Mouse (Mus musculus) gastrocnemius, postnatal 4 days (tissue): ENCODE results near the gene Sppl3. TPM values are rescaled to one million over a fixed set of nuclear protein-coding genes. Genes with fewer than 3 reads are reported as not detected.

ENCODE experiments used
- DNase-seq, 2 experiments: peaks; one replicate each; pipeline ENCODE4 v3.0.0; 2021 to 2022; ENCODE audit warnings: low spot score in 2 of 2, mixed read lengths in 2 of 2
- total RNA-seq, 2 experiments: library from RNA; stranded (reverse); gene quantifications; 2 replicates each; pipeline ENCODE4 v1.2.3; 2021

The Sppl3 gene
- total RNA-seq, 2 experiments from 2014 or later, result 61.2 to 64.0 TPM

- peak; percentile 76 to 80 for DNase-seq
Observed at GRCm38 (mm10) chr5:115118961-115119570, 108.1 kb downstream of the Sppl3 start, which contains the start of gene Acads. Acads (minus strand) TSS chr5:115119346.

- DNase-seq, result no peak
Observed at GRCm38 (mm10) chr5:115120978-115121377, 110.0 kb downstream of the Sppl3 start.

DNA sequence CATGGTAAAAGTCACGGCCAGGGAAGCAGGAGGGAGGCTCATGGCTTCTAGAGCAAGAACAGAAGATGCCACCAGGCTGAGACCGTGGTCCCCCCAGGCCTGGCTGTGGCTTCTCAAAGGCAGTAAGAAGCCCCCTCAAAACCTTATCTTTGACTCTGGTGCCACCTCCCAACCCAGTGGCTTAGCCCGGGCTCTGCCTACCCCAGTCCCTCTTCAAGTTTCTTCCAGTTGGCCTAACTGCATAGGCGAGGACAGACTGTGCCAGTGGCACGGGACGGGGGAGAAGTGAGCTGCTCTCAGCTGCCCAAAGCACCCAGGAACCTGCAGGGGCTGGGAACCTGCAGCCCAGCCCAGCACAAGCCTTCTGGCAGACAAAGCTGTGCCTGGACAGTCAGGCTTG is 113.8 kb downstream of the Sppl3 start:
- no peak for DNase-seq

GRCm38 (mm10) chr5:115125211-115125871 is 114.4 kb downstream of the Sppl3 start:
- peak; percentile 62 to 84 for DNase-seq

GRCm38 (mm10) chr5:115126578-115127312 is 115.8 kb downstream of the Sppl3 start:
- DNase-seq, result no peak

- no peak for DNase-seq
Observed at GRCm38 (mm10) chr5:115127421-115128179, 116.7 kb downstream of the Sppl3 start.

DNA sequence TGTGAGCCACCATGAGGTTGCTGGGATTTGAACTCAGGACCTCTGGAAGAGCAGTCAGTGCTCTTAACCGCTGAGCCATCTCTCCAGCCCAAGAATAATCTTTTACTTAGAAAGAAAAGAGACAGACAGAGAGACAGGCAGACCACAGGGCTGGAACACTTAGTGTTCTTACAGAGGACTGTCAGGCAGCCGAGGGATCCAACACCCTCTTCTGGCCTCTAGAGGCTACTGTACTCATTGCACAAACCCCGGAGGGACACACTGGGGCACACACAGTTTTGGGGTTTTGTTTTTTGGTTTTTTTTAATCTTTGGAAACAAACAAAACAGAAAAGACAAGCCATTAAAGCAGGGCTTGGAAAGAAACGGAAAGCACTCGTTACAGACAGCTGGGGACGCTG is 118.4 kb downstream of the Sppl3 start:
- DNase-seq, result no peak

- DNase-seq, result no peak
Observed at GRCm38 (mm10) chr5:115132465-115132864, 121.5 kb downstream of the Sppl3 start.

DNA sequence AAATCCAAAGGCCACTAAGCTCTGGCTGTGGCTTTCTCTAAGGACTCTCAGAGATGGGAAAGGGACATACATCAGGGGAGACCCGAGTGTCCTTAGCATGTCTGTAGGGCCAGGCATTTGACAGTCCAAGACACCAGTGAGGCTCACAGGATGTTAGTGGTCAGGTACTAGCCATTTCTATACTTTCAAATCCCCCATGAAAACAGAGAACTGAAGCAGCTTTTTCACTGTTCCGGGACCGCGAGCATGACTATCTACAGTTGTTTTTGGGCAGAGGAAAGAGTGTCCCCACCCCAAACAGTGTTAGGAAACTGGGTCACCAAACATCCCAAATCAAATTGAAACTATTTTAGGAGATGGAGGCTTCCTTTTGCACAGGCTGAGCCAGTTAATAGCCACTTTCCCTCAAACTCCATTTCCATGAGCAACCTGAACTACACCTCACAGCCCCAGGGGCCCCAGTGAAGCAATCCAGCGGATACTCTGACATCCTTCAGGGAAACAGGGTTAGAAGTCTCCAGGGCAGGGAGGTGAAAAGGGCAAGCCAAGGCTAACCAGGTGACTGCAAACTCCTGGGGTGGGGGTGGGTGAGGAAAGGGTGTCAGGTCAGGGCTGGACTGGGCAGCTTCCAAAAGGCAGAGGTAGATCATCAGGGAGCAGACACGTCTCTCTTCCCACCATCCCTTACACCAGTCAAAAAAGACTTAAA is 122.6 kb downstream of the Sppl3 start:
- DNase-seq, result no peak

- DNase-seq, result peak; percentile 80 to 89
Observed at GRCm38 (mm10) chr5:115134234-115135165, 123.6 kb downstream of the Sppl3 start, which contains the start of gene Unc119b. Unc119b (minus strand) TSS chr5:115134975.

DNA sequence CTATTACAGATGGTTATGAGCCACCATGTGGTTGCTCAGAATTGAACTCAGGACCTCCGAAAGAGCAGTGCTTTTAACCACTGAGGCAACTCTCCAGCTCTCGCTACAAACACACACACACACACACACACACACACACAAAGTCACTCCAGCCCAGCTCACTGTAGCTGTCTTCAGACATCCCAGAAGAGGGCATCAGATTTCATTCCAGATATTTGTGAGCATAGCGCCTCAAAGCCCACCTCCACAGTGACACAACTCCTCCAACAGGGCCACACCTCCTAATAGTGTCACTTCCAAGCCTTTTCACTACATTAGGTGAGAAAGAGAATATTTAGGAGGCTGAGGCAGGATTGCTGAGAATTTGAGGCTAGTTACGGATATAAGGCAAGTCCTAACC is 128.2 kb downstream of the Sppl3 start:
- DNase-seq, result no peak

DNA sequence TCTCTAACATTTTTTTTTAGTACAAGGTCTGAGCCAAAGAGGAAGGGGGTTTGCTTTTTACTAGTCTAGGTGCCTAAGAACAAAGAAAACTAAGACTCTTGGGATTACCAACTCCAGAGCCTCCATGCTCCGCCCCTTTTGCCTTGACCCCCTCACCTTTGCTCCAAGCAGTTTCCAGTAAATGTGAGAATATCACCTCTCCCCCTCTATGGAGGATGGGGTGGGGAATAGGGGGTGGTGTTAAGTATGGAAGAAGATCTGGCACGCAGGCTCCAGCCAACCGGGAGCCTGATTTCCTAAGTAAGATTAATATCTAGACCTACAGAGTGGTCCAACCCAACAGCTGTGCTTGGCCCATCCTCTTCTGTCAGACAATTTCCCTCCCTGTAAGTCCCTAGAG is 129.8 kb downstream of the Sppl3 start:
- DNase-seq, result no peak

- no peak for DNase-seq
Observed at GRCm38 (mm10) chr5:115142166-115142697, 131.3 kb downstream of the Sppl3 start.

DNA sequence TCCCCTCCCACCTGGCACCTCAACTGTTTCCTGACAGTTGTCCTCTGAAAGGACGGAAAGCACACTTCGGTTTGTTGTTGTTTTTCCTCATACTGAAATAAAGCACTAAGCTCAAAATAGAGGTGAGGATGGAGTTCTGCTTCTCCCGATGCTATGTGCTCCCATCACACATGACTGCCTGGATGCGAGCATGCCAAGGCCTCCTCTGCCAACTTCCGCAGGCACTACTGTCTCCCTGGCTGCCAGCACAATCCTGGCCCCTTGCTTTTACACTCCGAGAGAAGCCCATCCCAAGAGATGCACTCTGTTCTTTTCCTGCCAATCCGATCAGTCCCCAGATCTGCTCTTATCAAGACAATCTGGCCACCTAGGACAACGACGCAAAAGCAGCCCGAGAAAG is 132.6 kb downstream of the Sppl3 start:
- no peak for DNase-seq

- no peak for DNase-seq
Observed at GRCm38 (mm10) chr5:115144471-115144870, 133.5 kb downstream of the Sppl3 start.

DNA sequence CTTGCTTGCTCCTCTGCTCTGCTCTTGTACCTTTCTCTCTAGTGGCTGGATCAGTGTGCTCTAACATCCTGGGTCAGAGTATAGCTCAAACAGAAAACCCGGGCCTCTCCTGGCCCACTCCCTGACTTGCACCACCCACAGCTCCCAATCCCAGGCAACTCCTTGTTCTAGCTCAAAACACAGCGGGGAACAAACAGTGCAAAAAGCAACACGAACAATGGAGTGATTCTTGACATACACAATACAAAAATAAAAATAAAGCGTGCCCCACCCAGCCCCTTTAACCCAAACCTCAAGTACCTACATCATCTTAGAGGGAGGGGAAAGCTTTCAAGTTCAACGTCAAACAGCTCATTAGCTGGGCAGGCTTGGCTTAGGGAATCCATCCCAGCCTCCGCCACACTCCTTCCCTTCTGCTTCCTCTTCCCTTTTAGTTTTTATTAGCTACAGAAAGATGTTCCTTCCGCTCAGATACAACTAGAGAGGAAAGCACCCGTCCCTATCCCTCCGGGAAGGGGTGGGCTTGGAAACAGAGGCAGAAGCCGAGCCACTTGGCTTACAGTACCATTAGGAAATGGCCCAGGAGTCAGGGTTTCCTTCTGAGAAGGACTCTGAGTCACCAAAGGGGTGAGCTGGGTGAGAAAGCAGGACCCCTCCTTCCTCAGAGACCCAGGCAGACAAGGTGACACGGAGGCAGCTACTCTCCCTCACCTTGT is 134.5 kb downstream of the Sppl3 start:
- DNase-seq, result no peak

DNA sequence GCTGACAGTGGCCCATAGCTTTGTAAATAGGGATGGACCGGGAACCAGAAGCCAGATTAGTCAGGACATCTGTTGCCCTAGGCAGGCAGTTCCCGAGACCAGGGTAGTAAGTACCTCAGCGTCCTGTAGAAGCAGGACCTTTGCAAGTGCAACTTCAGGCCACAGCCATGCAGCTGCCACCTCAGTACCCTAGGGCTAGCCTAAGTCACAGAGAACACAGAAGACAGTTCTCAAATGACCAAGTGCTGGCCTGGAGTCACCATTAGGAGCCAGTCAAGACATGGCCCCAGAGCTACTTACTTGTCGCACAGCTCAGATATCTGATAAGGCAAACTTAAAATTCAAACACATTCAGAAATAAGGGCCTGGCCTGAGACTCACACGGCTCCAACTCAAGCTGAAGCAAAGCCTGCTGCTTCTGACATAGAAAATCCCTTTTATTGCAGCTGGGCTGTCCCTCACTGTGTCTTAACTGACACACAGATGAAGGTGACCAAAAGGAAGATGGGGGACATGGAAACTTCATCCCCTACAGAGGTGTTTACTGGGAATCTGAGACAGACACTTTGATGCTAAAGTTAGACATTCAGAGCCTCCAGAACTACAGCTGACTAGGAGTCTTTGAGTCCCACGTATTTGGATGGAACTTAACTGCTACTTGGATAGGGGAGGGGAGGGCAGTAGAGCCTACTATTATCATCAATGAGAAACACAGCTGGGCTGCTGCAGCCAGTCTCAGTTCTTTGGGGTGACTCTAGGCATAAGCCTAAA is 135.2 kb downstream of the Sppl3 start:
- DNase-seq, result no peak

GRCm38 (mm10) chr5:115146747-115147130 is 135.8 kb downstream of the Sppl3 start:
- DNase-seq, result no peak
